Mouse (Mus musculus): ENCODE data around the gene Rbm25.
"Not testable (repeated sequence)": the region's sequence is repeated elsewhere in the genome, so short reads cannot be mapped to it uniquely, and the experiment has no call there.

Gene Rbm25

DNA sequence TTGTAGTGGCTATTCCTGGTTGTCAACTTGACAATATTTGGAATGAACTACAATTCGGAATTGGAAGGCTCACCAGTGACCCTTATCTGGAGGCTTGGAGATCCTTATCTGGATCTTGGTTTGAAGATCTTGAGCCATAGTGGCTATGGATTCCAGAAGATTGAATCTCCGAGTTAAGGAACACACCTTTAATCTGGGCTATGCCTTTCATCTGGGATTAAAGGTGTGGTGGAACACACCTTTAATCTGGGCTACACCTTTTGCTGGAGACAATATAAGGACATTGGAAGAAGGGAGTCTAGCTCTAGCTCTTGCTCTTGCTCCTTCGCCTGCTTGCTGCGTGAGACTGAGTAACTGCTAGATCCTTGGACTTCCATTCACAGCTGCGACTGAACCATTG is at the start of gene Rbm25:
Gene Rbm25 (plus strand): TSS at position 301 of the 400 bp plus-strand sequence.
- DNase-seq (ENCODE audit: low spot score in 2 of 2): not testable (repeated sequence)

DNA sequence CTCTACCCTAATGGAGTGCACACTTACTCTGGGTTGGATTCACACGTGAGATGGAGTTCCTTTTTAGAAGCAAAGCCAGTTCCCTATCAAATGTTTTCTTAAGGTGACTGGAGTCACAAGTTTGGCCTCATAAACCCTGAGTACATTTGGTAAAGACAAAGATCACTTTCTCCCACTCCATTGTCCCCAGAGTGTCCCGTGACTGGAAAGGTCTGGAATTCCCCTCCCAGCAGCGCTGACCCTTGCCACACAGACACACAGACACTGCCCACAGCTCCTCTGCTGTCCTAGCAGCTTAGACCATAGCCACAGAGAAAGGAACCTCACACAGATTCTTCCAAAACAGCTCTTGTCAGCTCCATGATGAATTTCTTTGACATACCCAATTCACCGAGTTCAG is 48.9 kb upstream of the Rbm25 start:
- DNase-seq (ENCODE audit: low spot score in 2 of 2): no peak

DNA sequence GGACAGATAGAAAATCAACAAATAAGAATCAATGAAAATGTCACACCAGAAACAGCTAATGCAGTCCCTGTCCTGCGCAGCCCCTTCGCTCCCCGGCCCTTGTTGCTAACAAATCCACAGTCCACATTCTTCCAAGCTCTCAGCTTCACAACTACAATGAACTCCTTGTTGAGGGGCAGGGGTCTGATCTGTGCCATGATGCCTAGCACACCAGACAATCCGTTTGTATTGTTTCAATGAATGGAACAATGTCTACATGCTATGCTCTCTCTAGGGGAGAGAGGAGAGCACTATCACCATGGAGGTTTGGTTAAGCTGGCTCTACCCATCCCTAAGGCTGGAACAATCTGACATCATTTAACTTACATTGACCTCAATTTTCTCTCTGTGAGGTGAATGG is 48.3 kb upstream of the Rbm25 start:
- DNase-seq (ENCODE audit: low spot score in 2 of 2): no peak

DNA sequence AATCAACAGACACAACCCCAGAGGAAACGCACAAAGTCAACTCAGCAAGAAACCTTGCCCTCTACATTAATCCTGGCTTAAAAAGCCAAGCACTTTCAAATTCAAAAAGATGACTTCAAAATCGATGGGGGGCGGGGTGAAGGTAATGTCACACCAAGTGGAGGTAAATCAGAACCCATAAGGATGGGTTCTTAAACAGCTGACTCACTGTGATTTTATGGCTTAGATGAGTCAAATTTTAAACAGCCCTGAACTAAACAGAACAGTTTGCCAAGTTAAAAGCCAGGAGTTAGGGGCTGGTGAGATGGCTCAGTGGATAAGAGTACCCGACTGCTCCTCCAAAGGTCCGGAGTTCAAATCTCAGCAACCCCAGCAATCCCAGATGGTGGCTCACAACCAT is 44.4 kb upstream of the Rbm25 start:
- DNase-seq (ENCODE audit: low spot score in 2 of 2): no peak

DNA sequence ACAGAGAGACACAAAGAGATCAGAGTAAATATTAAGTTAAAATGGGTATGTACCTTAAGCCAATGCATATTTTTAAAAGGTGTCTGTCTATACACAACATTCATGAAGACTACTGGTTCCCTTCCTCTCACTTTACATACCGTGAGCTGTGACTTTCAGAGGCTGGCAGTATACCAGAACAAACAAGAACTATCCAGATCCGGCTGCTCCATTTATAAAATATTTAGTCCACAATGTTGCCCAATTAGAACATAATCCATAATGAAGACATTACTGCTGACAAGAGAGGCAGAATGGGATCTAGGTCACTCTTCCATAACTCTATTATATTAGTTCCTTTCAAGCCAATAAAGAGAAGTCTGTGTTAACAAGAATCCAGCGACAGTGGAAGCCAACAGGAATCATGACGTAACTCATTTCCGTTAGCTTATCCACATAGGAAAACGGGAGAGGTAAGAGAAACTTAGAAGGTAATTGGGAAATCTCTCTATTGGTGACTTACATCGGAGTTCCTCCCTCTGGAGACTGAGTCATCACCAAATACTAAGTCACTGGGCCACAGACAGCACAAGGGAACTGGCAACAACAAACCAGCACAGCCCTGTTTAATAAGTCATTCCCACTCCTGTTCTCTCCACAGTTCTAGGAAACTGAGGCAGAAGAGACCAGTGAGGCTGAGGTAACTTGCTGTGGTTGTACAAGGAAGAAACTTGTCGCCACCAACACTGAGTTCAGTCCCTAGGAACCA is 39.1 kb upstream of the Rbm25 start:
- no peak for DNase-seq (ENCODE audit: low spot score in 2 of 2)

DNA sequence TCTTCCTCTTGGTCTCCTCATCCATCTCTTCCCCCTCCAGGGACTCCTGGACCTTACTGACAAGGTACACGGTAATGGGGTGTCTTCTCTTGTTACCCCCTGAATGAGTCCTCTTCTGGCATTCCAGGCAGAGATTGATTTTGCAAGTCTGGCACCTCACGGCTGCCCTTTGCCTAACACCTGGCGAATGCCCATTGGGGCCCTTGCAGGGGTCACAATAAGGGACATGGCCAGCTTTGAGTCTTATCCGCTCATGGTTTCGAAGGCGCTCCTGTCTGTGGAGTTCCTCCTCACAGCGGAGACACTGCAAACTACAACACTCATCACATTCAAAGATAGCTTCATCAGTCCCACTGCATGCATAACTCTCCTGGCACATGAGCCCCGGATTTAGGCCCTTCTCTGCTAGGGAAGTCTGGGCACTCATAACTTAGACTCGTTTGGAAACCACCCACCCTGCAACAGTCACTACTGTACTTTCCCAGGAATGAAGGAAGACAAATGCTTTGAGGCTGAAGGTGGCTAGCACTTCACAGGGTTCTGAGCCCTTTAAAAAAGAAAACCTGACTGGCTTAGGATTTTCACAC is 36.5 kb upstream of the Rbm25 start:
- DNase-seq (ENCODE audit: low spot score in 2 of 2): no peak

DNA sequence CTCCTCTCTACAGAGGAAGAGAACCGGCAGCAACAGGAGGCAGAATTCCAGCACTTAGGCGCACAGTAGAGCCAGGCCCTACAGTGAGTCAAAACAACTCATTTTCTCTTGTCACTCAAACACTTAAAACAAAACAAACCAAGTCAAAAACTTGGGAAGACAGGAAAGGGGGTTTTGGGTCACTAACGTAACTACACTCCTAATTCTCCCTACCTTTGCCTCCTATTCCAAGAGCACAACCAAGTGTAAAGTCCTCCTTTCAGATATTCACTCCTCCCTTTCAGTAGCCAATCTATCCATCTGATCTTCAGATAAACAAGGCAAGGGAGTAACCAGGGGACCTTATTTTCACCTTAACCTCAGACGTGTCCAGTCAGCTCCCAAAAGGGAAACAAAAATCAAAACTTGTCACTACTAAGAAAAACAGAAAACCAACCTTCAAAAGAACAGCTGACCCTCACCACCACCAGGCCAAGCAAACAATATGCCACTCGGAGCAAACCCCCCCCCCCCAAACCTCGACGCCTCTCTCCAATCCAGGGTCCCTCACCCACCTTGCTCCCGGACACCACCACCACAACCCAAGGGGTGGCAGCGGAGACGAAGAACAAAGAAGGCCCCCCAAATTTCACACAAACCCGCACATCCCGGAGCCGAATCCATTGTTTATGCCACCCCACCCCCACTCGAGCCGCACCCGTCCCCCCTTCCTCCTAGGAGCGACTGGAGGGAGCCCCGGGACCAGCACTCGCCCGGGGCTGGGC is 34.7 kb upstream of the Rbm25 start:
- DNase-seq (ENCODE audit: low spot score in 2 of 2): no peak

DNA sequence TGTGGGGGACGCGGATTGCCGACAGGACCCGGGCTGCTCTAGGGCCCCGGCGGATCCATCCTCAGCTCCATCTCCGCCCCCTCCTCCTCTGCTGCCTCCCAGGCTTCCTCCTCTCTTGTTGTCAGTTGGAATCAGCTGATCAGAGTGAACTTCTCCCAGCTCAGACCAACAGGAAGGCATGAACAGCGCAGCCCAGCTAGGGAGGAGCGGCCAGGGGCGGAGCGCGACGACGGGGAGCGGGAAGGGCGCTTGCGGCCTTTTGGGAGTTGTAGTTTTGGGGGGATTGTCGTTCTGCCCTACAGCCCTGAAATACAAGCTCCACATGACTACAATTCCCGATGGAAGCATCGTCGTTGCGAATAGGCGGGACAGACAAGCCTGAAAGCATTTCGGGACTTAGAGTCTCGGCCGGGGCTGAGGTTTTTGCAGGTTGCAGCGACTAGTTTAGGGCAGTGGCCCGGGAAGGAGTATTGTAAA is 34.0 kb upstream of the Rbm25 start, which contains the start of gene Zfyve1:
Gene Zfyve1 (minus strand): TSS at position 198 of the 477 bp plus-strand sequence.
- peak; percentile 86 to 94 for DNase-seq (ENCODE audit: low spot score in 2 of 2)

DNA sequence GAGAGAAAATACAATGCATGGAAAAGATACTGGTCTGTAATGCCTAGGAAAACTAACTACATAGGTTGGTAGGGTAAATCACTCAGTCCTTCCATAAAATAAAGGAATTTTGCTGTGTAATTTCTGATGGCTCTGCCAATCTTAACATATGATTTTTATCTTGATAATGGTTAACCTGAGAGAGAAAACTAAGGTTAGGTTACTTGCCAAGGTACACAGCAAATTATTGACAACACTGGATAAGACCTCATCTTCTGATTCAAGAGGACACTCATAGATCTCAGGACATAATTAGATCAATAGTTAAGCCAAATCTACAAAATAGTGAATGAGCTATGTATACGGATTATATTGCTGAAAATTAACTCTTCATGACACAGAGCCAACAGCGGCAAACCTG is 33.2 kb upstream of the Rbm25 start:
- no peak for DNase-seq (ENCODE audit: low spot score in 2 of 2)

DNA sequence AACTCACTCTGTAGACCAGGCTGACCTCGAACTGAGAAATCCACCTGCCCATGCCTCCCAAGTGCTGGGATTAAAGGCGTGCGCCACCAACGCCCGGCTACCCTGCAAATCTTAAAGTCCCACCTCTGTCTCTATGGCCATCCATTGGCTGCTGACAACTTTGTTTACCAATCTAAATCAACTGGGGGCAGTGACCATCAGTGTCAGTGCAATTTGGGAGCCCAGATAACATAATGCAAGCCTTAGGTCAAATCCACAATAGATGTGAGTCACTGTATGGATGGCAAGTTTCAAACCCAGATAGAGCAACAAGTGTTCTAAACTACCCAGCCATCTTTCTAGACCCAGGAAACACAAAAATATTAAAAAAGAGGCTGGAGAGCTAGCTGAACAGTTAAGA is 28.8 kb upstream of the Rbm25 start:
- no peak for DNase-seq (ENCODE audit: low spot score in 2 of 2)

DNA sequence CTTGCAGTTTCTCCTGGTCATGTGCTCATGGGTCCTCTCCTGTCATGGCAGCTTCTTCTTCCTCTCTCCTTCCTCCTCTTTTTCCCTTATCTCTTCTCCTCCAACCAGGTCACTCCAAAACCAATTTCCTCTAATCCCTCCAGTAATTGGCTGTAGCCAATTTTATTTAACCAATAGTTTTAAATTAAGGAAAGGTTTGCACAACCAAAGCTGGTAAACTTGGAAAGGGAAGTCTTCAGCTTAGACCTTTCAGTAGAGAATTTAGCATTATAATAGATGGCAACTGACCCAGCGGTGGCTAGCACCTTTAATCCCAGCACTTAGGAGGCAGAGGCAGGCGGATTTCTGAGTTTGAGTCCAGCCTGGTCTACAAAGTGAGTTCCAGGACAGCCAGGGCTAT is 24.6 kb upstream of the Rbm25 start:
- not testable (repeated sequence) for DNase-seq (ENCODE audit: low spot score in 2 of 2)

DNA sequence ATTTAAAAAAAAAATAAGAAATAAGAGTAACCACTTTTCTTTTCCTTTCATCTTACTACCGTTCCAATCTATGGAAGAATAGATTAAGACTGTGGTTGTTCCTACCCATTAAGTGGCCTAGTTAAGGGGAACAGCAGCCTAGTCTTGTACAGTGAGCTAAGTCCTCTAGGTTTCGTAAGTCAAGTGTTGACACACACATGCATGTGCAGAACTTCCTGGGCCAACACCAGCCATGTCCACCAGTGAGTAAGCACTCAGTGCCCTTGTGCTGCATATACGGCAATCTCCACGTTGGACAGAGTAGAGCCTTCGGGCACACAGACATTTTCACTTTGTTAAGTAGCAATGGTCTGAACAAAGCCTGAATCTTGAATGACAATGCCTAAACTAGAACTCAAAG is 13.8 kb upstream of the Rbm25 start:
- no peak for DNase-seq (ENCODE audit: low spot score in 2 of 2)

DNA sequence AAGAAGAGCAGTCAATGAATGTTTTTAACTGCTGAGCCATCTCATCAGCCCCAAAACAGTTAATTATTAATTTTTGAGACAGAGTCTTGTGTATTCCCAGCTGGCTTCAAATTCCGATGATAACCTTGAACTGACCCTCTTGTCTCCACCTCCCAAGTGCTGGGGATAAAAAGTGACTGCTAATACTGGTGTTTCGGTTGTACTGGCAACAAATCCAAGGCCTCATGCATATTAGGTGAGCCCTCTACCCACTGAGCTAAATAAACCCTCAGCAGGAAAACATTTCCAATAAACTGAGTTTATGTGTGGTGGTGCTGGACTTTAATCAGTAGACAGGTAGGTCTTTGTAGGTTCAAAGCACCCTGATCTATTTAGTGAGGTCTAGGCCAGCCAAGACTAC is 12.1 kb upstream of the Rbm25 start:
- no peak for DNase-seq (ENCODE audit: low spot score in 2 of 2)

DNA sequence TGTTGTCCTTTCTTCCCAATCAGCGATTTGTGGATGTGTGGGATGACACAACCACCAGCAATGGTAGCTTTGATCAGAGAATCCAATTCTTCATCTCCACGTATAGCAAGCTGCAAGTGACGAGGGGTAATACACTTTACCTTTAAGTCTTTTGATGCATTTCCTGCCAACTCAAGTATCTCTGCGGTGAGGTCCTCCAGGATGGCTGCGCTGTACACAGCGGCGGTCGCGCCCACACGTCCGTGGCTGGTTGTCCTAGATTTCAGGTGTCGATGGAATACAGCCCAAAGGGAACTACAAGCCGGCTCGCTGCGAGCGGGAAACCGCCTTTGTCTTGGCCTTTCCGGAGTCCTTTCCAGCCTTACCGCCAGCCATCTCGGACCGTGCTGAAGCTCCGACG is 10.3 kb upstream of the Rbm25 start:
- not testable (repeated sequence) for DNase-seq (ENCODE audit: low spot score in 2 of 2)

DNA sequence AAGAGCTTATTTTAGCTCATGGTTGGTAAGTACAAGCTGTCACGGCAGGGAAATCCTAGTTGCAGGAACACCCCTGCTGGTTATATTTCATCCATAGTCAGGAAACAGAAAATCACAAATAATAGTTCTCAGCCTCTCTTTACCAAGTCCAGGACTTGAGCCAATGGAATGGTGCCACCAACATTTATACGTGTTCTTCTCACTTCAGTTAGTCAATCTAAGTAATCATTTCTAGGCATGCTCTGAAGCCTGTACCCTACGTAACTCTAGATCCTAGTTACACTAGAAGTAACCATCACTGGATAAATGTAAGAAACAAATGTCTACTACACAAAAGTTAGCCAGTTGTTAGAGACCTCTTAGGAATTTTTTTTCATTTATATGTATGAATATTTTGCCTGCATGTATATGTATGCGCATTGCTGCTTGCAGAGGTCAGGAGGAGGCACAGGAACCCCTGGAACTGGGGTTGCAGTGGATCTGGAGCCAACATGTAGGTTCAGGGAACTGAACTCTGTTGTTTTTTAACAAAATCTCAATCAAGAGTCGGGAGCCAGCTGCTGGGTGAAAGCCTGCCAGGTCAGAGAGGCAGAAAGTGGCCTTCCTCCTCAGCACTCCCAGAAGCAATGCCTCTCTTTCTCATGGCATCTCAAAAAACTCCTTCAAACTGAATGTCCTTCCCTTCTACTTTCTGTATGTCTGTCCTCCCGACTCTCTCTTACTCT is 8.8 kb upstream of the Rbm25 start:
- DNase-seq (ENCODE audit: low spot score in 2 of 2): no peak

DNA sequence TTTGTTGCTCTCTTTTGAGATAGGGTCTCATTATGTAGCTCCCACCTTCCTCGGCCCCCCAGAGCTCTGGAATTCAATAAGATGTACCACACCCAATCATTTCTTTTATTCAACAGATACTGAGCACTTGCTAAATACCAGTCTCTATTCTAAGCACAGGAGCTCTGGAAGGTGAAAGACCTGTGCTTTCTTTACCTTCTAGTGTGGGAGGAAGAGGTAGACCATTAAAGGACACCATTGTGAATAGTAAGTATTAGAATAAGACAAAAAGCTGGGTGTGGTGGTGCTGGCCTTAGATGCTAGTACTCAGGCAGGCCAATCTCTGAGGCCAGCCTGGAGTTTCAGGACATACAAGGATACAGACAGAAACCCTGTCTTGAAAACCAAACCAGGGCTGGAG is 6.7 kb upstream of the Rbm25 start:
- DNase-seq (ENCODE audit: low spot score in 2 of 2): no peak

DNA sequence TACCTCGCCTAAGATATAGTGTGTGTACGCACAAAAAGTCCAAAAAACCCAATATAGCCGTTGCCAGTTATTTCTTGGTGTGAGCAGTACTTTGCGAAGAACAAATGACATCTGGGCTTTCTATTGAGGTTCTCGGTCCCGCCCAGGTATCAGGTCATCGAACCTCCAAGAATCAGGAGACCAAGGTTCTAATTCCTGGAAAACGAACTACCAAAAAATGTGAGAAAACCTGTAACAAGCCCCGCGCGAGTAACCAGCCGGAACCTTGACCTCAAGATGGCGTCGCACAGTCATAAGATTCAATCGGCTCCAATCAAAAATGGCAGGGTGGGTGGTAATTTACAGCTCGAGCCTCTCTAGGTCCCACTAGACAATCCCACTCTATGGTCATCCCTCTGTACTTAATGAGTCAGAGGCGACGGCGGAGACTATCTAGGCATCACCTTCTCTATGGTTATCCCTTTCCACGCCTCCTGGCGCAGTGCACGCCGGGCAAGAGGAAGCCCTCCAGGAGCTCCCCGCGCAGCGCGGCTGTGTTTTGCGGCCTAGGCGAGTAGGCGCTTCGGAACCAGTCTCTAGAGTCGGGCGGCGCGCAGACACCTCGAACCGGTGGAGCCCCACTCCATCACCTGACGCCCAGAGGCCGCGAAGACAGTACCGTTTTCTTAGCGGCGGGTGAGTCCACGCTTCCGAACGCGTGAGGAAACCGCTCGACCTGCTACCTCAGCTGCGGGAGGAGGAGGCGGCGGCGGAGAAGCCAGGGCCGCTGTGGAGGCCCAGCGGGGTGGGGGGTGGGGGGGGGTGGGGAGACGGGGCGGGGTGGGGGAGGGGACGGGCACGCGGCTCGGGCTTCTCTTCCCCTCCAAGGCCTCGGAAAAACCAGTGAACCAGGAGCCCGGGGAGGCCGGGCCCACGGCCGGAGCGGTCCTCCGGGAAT is 975 bp downstream of the Rbm25 start:
- DNase-seq (ENCODE audit: low spot score in 2 of 2): peak; percentile 92 to 97

DNA sequence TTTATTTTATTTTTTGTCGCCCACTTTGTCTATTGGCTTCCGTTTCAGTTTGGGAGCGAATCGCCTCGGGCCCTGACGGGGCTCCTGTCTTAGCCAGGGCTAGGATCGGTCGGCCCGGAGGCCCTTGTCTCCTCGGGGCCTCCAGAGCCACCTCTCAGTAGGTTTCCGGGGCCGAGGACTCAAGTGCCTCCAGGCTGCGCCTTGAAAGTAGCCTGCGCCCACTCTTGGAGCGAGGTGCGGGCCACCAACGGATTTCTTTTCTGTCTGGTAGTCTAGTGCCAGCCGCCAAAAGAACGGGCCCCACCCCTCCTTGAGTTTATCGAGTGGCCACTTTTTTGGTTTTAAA is 1.6 kb downstream of the Rbm25 start:
- peak; percentile 30 to 39 for DNase-seq (ENCODE audit: low spot score in 2 of 2)

DNA sequence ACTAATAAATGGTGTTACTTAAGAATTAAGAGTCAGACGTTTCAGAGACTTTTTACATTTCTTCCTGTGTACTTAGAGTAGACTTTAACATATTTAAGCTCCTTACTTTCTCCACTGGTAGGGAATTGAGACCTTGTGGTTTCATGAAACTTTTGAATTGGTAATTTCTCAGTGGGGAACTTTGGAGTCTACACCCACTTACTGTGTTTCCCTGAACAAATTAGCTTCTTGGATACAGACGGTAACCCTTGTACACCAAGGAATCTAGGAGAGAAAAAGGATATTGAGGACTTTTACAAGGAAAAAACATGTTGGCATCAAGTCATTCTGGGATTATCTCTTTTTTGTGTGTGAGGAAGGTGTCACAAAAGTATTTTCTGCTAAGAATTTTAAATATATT is 2.8 kb downstream of the Rbm25 start:
- no peak for DNase-seq (ENCODE audit: low spot score in 2 of 2)

DNA sequence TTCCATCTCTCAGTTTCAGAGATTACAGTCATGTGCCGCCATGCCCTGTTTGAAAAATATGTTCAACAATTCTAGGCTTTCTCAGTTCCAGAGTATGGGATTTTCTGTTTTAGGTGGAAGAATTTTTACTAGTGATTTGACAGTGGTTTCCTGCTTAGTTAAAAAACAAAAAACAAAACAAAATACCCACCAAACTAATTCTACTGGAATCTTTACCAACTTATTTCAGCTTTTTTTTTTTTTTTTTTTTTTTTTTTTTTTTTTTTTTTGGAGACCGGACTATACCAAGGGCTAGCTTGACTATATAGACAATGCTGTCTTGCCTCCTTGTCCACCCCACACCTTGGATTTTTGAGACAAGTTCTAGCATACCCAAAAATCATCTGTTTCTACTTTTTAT is 10.2 kb downstream of the Rbm25 start:
- no peak for DNase-seq (ENCODE audit: low spot score in 2 of 2)

DNA sequence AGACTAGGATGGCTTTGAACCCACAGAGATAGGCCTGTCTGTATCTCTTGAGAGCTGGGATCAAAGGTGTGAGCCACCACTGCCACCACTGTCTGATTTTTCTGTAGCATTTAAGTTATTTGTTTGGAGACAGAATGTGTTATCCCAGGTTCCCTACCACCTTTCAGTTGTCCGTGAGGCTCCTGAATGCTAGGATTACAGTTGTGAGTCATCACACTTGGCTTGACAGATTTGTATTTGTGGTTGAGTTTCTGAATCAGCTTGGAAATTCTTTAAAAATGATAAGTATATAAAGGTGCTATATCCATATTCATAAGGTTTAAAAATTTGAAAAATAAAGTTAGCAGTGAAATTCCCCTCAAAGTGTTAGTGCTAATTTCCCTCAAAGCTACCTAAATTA is 12.1 kb downstream of the Rbm25 start:
- DNase-seq (ENCODE audit: low spot score in 2 of 2): no peak

Data from urinary bladder, postnatal 36 days (tissue).